Mouse (Mus musculus): Measurements from ENCODE around the gene Maml1. TPM values are rescaled to one million over a fixed set of nuclear protein-coding genes. Genes with fewer than 3 reads are reported as not detected.
"Not testable (repeated sequence)": the region's sequence is repeated elsewhere in the genome, so short reads cannot be mapped to it uniquely, and the experiment has no call there.

Gene Maml1
- 10 to 100 TPM in 1 of 2 experiments, 1 to 10 TPM in 1; 9.5 to 10.1 TPM for total RNA-seq (2021)
- long read RNA-seq, partial matches to known transcripts, result 0 of 2 reads
- long read RNA-seq, other reads (novel, unspliced or antisense), result 2 of 2 reads

DNA sequence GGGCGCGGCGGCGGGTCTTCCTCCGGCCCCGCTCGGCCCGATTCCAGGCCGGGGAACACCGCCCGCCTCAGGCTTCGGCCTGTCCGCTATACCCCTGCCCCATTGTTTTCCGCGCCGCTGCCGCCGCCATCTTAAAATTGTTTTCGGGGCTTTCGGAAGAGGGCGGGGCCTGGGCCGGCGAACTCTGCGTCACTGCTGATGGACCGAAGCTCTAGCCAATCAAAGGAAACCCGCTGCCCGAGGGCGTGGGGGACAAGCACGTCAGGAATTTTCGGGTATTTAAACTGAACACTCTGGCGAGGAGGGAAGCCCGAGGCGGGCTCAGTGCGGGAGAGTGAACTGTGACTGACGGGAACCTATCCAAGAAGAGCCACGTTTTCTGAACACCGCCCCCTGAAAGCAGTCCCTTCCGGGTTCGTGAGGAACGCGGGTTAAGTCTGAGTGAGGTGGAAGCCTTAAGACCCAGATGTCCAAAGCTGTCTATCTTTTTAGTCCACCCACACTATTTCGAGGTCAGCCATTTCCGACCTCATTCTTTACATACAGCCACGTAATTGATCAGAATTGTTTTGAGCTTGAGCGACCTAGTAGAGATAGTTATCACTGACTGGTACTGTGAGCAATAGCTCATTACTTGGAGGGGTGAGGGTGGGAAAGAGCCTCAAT lies at the start of gene Maml1:
Maml1 (minus strand) TSS at position 122 of the 666 bp plus-strand sequence.
- DNase-seq (ENCODE audit: low spot score in 2 of 2), result peak; percentile 97

DNA sequence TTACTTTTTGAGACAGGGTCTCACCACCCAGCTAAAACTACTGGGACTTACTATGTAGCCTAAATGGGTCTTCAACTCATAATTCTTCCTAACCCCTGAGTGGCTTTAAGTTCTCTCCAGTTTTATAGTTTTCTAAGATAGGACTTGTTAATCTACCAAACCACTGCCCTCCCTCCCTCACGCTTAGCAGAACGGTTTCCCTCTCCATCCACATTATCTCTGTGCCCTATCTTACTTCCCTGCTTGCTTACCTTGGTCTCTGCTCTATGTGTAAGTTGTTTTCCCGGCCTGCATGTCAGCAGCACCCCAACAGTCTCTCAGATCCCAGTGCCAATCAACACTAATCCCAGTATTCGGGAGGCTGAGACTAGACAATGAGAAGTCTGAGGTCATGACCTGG lies 44.8 kb upstream of the Maml1 start:
- no peak for DNase-seq (ENCODE audit: low spot score in 2 of 2)

DNA sequence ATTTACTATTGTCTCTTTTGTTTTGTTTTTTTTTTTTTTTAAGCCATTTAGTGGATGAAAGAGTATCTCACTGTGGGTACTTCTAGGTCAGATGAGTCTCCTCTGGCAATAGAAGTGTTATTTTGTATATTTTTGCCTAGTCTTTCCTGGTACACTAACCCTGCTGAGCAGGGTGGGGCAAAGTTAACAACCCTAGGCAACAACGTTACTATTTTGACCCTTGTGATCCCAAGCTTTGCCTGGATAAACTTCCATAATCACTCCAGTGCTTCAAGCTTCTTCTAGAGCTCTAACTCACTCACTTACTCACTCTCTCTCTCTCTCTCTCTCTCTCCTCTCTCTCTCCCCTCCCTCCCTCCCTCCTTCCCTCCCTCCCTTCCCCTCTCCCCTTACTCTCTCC lies 44.0 kb upstream of the Maml1 start:
- no peak for DNase-seq (ENCODE audit: low spot score in 2 of 2)

DNA sequence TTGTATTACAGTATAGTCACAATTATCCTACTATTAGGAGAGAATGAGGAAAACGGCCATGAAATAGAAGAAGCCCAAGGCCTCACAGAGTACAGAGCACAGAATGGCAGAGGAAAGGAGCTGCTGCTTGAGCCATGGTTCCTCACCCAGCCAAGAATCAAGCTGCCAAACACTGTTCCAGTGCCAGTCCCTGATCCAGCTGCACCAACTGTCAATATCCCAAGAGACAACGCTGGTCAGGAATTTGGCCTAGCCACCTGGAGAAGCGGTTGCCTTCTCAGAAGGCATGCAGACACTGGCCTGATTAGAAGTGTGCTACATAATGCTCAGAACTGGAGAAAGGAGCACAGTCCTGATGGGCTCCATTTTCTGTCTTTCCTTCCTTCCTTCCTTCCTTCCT lies 41.1 kb upstream of the Maml1 start:
- no peak for DNase-seq (ENCODE audit: low spot score in 2 of 2)

DNA sequence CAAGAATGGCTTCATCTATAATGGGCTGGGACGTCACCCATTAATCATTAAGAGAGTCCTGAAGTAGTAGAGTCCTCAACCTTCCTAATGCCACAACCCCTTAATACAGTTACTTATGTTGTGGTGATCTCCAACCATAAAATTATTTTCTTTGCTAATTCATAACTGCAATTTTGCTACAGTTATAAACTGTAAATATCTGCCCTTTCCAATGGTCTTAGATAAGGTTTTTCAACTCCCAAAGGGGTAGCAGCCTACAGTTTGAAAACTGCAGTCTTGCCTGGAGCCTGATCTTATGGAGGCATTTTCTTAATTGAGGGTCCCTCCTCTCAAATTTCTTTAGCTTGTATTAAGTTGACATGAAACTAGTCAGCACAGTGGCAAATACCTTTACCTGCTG lies 37.3 kb upstream of the Maml1 start:
- no peak for DNase-seq (ENCODE audit: low spot score in 2 of 2)

DNA sequence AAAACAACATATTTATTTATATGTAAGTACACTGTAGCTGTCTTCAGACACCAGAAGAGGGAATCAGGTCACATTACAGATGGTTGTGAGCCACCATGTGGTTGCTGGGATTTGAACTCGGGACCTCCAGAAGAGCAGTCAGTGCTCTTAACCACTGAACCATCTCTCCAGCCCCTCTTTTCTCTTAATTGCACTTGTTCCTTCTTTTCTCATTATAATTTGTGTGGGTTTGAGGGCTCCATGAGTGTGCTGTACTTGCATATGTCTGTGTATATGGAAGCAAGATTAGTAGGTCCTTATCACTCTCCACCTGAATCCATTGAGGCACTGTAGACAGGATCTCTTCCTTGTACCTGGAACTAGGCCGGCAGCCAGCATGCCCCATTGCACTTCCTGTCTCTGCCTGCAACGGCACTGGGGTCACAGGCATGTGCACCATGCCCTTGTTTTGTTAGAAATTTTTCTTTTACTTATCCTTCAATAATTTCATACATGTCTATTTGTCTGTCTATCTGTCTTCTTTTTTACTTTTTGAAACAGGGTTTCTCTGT lies 36.0 kb upstream of the Maml1 start:
- no peak for DNase-seq (ENCODE audit: low spot score in 2 of 2)

DNA sequence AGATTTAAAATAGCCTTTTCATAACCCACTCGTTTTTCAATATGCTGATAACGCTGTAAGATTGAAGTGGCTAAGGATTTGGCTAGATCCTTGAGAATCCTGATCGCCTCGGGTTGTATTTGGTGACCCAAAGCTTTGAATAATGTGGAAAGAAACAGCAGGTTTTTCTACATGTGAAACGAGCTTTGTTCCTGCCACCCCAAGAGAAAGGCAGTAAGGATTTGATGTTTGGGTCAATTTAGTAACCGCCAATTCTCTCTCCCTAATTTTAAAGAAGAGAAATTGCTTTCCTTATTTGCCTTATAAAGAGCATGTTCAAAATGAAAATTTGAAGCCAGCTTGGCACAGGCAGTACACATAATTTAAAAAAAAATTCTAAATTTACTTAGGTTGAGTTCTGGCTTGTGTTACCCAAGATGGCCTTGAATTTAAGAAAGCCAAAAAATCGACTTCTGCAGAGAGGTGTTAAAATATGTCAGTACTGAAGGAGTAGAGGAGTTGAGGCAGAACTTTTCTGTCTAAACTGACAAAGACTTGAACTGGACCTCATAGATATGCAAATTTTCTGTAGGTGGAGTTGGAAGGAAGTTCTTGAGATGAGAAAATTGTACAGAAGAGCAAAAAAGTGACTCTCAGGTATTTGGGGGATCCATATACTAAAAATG lies 34.3 kb upstream of the Maml1 start:
- no peak for DNase-seq (ENCODE audit: low spot score in 2 of 2)

DNA sequence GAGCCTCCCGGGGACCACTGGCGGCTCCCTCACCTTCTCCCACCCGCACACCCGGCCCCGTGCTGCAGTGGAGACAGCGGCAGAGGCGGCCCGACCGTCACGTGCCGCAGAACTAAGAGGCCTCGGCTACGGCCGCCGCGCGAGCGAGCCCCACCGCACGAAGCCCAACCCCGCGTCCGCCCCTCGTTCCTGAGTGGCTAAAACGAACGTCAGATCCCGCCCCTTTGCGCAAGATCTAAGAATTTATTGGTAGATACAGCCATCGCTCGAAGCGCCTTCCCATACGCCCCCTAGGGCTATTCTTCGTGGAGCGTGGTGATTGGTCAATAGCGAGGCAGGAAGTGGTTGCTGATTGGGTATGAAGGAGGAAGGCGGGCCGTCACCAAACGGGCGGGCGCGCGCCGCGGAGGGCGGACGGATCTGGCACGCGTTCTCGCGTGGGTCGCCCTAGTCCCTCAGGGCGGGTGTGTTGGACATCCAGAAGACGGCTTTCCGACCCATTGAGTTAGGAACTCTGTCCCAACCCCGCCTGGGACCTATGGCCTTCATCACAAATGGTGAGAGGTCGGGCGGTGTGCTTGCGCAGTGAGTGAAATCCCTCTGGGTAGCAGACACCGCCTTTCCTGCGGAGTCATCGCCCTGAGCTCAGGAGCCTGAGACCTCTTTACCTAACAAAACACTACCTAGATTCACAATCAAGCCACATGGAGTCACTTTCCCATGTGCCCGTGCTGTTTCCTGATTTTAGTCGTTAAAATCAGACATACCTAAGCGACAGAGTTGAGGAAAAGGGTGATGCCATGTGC lies 33.6 kb upstream of the Maml1 start, which contains the start of gene Canx:
Canx (minus strand) TSS at position 178 of the 806 bp plus-strand sequence.
- peak; percentile 99 for DNase-seq (ENCODE audit: low spot score in 2 of 2)

DNA sequence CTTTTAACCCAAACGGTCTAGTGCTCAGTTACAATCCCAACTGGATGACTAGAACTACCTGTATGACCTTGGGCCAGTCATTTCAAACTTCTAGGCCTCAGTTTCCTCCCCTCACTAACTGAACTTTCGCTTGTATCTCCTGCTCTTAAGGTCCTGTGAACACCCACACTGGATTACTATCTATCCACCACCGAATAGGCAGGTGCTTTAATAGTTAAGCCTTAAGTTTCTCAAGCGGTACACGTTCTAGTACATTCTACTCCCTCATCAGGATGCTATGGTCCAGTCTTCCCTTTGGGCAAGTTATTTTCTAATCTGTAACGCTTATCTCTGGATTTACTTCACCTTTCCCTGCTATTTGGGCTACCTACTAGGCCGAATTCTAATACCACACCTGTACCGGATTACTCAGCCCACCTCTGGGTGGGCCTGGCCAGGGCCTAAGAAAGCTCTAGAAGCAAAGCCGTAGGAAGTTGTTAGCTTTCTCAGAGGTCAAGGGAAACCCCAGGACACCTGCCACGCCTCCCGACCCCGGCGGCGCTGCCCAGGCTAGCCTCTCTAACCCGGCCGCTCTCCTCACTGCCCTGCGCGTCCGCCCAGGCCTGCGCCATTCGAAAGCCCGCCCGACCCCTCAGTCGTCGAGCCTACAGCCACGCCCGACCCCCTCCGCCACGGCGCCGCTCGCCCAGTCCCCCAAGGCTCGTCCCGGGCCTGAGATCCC lies 32.8 kb upstream of the Maml1 start:
- DNase-seq (ENCODE audit: low spot score in 2 of 2), result no peak

DNA sequence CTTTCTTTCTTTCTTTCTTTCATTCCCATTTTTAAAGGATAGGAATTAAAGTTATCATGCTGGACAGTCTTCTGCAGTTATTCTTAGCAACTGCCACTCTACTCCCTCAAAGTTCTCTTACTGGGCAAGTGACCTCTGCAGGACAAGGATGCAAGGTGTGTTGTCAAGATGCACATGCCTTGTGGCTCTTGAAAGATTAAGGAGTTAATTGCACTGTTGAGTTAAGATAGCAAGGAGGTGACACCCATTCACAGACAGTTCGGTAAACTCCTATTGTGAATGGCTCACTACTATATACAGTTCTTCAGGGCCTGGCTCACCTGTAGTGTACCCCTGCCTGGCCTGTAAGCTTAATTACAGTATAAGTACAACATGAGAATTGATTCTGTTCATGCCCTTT lies 31.7 kb upstream of the Maml1 start:
- no peak for DNase-seq (ENCODE audit: low spot score in 2 of 2)

DNA sequence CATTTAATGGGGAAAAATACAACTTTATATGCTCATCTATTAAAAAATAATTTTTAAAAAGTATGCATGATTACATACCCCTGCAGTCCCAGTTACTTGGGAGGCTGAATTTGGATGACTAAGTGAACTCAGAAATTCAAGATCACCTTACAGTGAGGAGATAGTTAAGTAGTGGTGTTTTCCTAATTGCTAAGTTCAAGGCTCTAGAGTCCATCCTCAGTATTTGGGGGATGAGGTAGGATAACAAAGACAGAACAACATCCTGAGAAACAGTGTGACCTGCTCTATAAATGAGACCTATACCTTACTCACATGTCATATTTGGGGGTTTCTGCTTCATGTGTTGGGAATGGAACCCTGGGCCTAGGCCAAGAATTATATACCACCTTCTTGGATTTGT lies 30.2 kb upstream of the Maml1 start:
- DNase-seq (ENCODE audit: low spot score in 2 of 2), result no peak

DNA sequence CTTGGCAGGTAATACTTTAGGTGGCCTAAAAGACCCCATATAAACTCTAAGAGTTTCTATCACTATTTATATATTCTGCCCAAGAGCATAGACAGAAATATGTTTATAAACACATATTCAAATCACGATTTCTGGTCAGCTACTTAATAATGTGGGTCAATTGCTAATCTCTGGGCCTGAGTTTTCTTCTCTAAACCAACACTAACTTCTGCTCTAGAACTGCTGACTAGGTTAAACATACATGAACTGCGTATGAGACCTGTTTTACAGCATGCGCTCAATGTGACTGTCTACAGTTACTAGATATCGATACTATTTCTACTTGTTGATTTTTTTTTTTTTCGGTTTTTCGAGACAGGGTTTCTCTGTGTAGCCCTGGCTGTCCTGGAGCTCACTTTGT lies 29.1 kb upstream of the Maml1 start:
- no peak for DNase-seq (ENCODE audit: low spot score in 2 of 2)

DNA sequence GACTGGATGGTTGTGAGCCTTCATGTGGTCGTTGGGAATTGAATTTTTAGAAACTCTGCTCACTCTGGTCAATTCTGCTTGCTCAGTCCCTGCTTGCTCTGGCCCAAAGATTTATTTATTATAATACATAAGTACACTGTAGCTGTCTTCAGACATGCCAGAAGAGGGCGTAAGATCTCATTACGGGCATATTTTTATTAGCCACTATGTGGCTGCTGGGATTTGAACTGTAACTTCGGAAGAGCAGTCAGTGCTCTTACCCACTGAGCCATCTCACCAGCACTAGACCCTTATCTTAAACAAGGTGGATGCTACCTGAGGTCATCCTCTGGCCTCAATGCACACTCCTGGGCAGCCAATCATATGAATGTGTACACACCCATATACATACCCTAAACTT lies 27.2 kb upstream of the Maml1 start:
- DNase-seq (ENCODE audit: low spot score in 2 of 2), result not testable (repeated sequence)

DNA sequence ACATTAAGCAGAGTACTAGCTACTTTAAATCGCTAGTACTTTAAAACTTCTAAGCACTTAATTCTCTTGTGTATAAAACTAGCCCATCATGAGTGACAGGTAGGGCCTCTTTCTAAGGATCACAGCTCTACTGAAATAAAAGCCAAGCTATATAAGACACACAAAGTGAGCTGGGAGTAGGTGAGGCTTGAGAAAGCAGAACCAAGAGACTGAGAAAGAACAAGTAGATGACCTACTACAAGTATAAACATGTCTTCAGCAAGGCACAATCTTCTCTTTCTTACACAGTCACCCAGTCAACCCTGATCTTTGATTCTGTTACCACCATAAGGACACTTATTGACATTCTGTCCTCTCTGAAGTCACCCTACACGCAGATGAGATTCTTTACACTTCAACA lies 20.7 kb upstream of the Maml1 start:
- no peak for DNase-seq (ENCODE audit: low spot score in 2 of 2)

DNA sequence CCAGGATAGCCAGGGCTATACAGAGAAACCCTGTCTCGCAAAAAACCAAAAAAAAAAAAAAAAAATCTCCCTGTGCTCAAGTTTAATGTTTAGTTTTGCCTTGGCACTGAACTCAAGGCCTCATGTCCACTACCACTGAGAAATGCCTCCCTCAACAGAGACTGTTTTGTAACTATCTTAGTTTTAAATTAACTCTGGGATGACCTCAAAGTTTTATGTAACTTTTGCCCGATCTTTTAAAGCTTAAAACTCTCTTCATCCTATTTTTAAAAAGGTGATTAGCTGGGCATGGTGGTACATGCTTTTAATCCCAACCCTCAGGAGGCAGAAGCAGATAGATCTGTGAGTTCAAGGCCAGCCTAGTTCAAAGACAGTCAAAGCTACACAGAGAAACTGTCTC lies 11.3 kb upstream of the Maml1 start:
- DNase-seq (ENCODE audit: low spot score in 2 of 2), result no peak

DNA sequence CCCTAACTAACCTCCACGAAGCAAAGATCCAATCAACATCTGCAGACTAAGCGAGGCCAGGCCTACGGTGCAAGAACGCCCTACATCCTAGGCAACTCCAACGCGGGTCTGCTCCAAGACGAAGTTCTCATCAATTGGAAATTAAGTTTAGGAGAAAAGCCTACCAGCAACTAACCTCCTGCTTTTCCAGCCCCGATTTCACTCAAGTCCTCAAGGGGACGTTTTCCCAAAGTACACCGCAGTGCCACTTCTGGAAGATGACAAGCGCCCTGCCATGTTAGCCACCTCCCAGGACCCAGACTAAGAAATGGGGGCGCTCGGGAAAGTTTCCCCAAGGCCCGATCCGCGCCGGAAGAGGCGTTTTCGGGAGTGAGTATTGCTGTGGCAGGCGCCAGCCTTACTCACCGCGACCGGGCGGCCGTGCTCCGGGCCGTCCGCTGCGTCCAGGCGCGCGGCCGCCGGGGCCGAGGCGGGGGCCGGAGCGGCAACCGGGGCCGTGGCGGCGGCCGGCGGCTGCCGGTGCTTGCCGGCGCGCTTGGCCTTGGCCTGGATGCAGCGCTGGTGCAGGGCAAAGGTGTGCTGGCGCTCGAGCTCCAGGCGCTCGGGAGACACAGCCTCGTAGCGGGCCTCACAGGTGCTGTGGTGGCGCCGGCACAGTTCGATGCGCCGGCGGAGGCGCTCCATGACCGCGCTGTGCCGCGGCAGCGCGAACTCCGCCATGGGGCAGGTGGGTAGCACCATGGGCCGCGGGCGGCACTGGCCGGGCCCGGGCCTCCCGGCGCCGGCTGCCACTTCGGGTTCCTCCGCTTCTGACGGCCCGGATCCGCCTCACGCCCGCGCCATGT lies 568 bp downstream of the Maml1 start:
- peak; percentile 40 to 57 for DNase-seq (ENCODE audit: low spot score in 2 of 2)

DNA sequence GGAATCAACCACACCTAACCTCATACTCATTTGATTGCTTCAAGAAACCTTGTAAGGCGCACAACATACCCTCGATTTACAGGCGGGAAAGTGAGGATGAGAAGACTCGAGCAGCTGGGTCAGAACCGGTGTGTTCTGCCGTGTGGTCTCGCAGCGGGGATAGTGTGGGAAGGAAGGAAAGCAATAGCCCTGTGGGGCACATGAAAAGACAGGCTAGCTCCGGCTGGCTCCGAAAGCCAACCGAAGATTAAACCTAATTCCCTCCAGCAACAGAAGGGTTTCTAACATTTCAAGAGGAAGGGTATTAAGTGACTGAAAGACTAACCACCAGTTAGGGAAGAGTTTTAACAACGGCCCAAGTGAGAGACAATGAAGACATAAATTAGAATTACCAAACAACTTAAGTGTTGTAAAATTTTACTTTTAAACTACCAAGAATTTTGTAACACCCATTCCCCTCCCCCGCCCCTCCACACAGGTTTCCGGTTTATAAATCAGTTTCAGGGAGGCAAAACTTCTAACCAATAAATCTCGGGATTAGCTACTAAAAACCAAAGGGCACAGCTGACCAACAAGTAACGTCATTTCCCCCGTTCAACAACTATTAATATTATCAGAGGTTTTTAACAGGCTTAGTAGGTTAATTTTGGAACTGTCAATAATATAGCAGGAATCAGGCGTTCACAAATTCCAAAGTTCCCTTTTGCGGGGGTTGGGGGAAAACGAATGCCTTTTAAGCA lies 1.5 kb downstream of the Maml1 start:
- no peak for DNase-seq (ENCODE audit: low spot score in 2 of 2)

DNA sequence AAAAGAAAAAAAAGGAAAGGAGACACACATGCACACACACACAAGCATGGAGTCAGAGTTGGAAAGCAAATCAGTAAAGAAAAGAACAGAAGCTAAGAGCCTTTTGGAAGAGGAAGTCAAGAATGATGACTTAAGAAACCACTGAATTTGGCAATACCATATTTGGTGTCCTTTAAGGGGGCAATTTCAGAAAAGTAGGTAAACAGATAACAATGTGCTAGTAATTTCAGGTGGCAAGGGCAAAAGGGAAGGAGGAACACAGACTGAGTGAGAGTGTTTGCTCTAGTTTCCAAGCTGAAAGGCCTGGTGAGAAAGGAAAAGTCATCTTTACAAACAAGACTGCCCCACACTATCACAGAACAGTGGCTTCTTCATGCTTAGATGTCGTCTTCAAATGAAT lies 5.7 kb downstream of the Maml1 start:
- no peak for DNase-seq (ENCODE audit: low spot score in 2 of 2)

DNA sequence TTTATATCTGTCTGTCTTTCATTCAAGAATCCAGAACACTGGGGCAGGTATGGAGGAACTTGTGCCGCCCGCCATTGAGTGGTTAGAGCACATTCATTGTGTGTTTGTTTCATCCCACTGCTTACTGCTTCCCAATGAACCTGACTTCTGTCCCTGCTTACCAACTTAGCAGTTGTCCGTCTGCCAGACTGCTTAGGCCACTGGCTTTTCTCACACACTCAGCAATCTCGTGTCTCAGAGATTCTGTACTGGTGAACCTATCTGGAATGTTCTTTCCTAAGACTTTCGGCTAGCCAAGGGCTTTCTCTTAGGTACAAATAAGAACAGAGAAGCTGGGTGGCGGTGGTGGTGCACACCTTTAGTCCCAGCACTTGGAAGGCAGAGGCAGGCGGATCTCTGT lies 6.4 kb downstream of the Maml1 start:
- DNase-seq (ENCODE audit: low spot score in 2 of 2), result no peak
